Mouse (Mus musculus) lung, embryonic 14.5 days (tissue): ENCODE measurements around the gene Trabd2b. TPM values are rescaled to one million over a fixed set of nuclear protein-coding genes. Genes with fewer than 3 reads are reported as not detected.
A peak's percentile ranks its signal among the peaks of the same experiment; 100 is the strongest.

ENCODE experiments used
- ATAC-seq: fragments of 200-750 bp; cut with Nextera tagmentation; 2 replicates; pipeline ENCODE4 v1.8.0; 2017; ENCODE audit warnings: mild to moderate bottlenecking, moderate TSS enrichment, moderate library complexity; ENCODE audit not compliant: insufficient read depth
- DNase-seq: peaks from one replicate; pipeline ENCODE4 v3.0.0-alpha.2; 2015
- H3K27ac ChIP-seq: fragments of 300-500 bp; sonication (generic); 2 replicates; pipeline ENCODE4 v1.5.1; 2014; ENCODE audit warnings: low read depth, mild to moderate bottlenecking, moderate library complexity
- H3K27me3 ChIP-seq: fragments of 300-500 bp; sonication (generic); 2 replicates; pipeline ENCODE4 v1.6.1; 2014; ENCODE audit warnings: low read length, control low read depth; ENCODE audit not compliant: insufficient read depth
- H3K36me3 ChIP-seq: fragments of 300-500 bp; sonication (generic); 2 replicates; pipeline ENCODE4 v1.6.1; 2014; ENCODE audit warnings: control low read depth; ENCODE audit not compliant: insufficient read depth
- H3K4me1 ChIP-seq: fragments of 300-500 bp; sonication (generic); 2 replicates; pipeline ENCODE4 v1.6.1; 2014; ENCODE audit warnings: antibody characterized with exemption, control low read depth; ENCODE audit not compliant: insufficient read depth
- H3K4me2 ChIP-seq: fragments of 300-500 bp; sonication (generic); 2 replicates; pipeline ENCODE4 v1.6.1; 2014; ENCODE audit warnings: mild to moderate bottlenecking
- H3K4me3 ChIP-seq: fragments of 300-500 bp; sonication (generic); 2 replicates; pipeline ENCODE4 v1.5.1; 2014; ENCODE audit warnings: low read depth, low read length
- H3K9ac ChIP-seq: fragments of 300-500 bp; sonication (generic); 2 replicates; pipeline ENCODE4 v1.6.1; 2014
- H3K9me3 ChIP-seq: fragments of 300-500 bp; sonication (generic); 2 replicates; pipeline ENCODE4 v1.6.1; 2016; ENCODE audit warnings: low read depth, low read length, control low read depth
- CTCF ChIP-seq: IDR thresholded peaks from 2 replicates; pipeline ENCODE4 v1.5.1; 2016; ENCODE audit warnings: antibody characterized with exemption, low read depth
- WGBS: fragments of 180-500 bp; shearing (Covaris S2); extraction: QIAGEN DNeasy Blood & Tissue Kit; methylation state at CpG from one replicate; pipeline ENCODE4 v1.1.7; 2014; 5-methylcytosine and 5-hydroxymethylcytosine counted together
- polyA plus RNA-seq: library from polyadenylated mRNA; unstranded; fragments of >200 nt; fragmentation: Nextera tagmentation; extraction: Ambion mirVana; gene quantifications from 2 replicates; pipeline ENCODE4 v1.2.1, GENCODE M21; 2014

Gene Trabd2b
- polyA plus RNA-seq, 1 experiment from 2014 or later: 4.6 TPM

DNA sequence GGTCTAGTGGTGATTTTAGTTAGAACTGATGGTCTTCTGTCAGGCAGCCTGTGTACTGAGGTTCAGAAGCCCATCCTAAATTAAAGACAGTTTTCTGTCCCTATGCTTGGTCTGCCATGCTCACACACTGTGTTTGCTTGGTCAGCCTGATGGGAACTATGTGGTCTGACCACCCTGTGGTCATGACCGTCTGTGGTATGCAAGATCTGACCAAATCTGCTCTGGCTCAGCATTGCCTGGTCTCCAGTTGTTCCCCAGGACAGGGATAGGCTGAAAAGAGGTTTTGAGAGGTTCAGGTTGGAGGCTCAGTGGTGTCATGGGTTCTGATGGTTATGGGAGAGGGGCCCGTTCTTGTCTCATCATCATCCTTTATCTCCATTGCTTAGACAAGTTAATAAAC is 13.6 kb downstream of the Trabd2b start:
- H3K36me3 ChIP-seq: no peaks in the 10 kb centered on the region
- 57% methylated on average over 2 of the region's 2 CpGs for WGBS
- no peak for DNase-seq
- peaks cover 6% of the 10 kb centered on the region; the same call in 1 of the 2 replicates for H3K4me1 ChIP-seq
- no peak overlapping the region for H3K27ac ChIP-seq
- ATAC-seq: no peak
- H3K27me3 ChIP-seq: no peaks in the 10 kb centered on the region
- no peak for TF ChIP-seq CTCF
- H3K9me3 ChIP-seq: no peaks in the 10 kb centered on the region
- H3K4me2 ChIP-seq: no peak overlapping the region
- H3K4me3 ChIP-seq: no peak overlapping the region
- H3K9ac ChIP-seq: no peak overlapping the region

DNA sequence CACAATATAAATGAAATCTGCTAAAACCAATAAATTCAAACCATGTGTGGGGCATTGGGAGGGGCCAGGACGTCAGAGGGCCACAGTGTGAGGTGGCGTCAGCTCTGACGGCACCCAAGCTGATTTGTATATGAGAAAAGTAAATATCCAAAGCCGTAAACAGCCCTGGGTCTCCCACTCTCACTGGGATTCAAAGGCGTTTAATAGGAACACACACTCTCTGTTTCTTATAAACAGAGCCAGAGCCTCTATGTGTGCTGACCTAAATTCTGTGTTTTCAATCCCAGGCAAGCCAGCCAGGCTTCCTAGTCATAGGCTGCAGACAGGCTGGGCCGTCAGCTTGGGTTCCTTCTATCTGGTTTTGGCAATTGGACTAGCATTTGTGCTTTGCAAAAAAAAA is 16.6 kb downstream of the Trabd2b start:
- ATAC-seq: 0 out of 2 replicates have a peak, but pooled peaks have one; percentile 29
- TF ChIP-seq CTCF: no peak
- DNase-seq: peak; percentile 28
- Histone ChIP-seq H3K27ac (no peak overlapping the region), H3K4me3 (no peak overlapping the region), H3K9ac (no peak overlapping the region), H3K4me2 (no peak overlapping the region), H3K4me1 (no peaks in the 10 kb centered on the region), H3K9me3 (no peaks in the 10 kb centered on the region), H3K27me3 (no peaks in the 10 kb centered on the region), H3K36me3 (no peaks in the 10 kb centered on the region)
- WGBS: 32% methylated on average over 6 of the region's 6 CpGs

DNA sequence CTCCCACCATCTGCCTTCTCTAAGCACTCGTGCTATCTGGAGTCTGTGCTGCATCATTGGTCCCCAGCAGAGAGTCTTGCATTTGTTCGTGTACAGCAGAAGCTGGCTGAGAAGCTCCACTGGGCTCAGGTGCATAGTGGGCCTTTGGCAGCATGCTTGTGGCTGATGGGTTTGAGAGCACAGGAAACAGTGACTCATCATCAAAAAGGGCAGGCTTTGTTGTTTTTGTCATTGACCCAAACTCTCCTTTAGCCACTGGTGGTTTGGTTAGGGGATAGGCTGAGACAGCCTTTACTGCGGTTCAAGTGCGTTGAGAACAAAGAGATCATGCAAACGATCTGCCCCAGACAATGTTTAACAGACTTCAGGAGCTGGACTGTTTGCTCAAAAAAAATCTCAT is 19.3 kb downstream of the Trabd2b start:
- ATAC-seq (no peak), DNase-seq (no peak)
- no peaks in the 10 kb centered on the region for H3K36me3 ChIP-seq
- no peaks in the 10 kb centered on the region for H3K27me3 ChIP-seq
- no peak for TF ChIP-seq CTCF
- no peak overlapping the region for H3K9ac ChIP-seq
- no peak overlapping the region for H3K4me2 ChIP-seq
- H3K27ac ChIP-seq: no peak overlapping the region
- H3K4me3 ChIP-seq: no peak overlapping the region
- H3K9me3 ChIP-seq: no peaks in the 10 kb centered on the region
- no peaks in the 10 kb centered on the region for H3K4me1 ChIP-seq
- 39% methylated on average over 5 of the region's 5 CpGs for WGBS

DNA sequence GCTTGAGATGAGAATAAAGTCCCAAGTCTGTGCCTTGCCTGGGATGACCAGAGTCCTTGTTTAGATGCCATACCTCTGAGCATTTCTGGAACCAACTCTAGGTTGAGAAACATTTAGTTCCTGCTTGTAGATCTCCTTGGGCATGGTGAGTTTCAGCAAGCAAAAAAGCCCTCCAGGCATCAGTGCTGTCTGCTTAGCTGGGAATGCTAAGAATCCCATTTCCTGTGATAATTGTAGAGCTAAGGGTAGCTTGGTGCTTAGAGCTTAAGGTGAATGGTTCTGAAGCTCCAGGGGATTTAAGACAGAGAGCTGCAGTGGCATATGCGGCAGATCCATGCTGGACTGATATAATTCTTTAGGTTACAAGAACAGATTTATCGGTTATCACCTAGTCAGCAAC is 26.2 kb downstream of the Trabd2b start:
- ATAC-seq: no peak
- peaks cover 7% of the 10 kb centered on the region; the same call in 1 of the 2 replicates for H3K4me1 ChIP-seq
- H3K9ac ChIP-seq: no peak overlapping the region
- H3K27me3 ChIP-seq: no peaks in the 10 kb centered on the region
- DNase-seq: no peak
- WGBS: 95% methylated on average over 2 of the region's 2 CpGs
- no peak overlapping the region for H3K27ac ChIP-seq
- no peaks in the 10 kb centered on the region for H3K9me3 ChIP-seq
- no peaks in the 10 kb centered on the region for H3K36me3 ChIP-seq
- TF ChIP-seq CTCF: no peak
- no peak overlapping the region for H3K4me2 ChIP-seq
- no peak overlapping the region for H3K4me3 ChIP-seq

DNA sequence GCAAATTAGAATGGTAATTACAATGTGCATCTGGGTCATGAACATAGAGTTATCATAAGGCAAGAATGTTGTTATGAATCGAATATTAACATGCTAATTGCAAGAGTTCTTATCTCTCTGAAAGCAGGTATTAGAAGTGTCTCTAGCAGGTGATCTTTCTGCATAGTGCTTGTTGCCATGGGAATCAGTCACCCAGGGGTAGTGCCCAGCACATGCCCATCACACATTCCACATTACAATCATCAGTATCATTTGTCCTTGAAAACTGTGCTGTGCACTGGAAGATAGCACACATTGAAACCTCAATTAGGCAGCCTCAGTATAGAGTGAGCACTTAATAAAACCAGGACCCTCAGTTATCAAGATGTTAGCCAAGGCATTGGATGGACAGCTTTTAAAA is 26.9 kb downstream of the Trabd2b start:
- Histone ChIP-seq H3K9ac (no peak overlapping the region), H3K4me1 (peaks cover 7% of the 10 kb centered on the region; the same call in 1 of the 2 replicates), H3K9me3 (no peaks in the 10 kb centered on the region), H3K4me2 (no peak overlapping the region), H3K36me3 (no peaks in the 10 kb centered on the region), H3K4me3 (no peak overlapping the region), H3K27me3 (no peaks in the 10 kb centered on the region), H3K27ac (no peak overlapping the region)
- ATAC-seq: no peak
- 72% methylated on average over 1 of the region's 1 CpGs for WGBS
- no peak for DNase-seq
- TF ChIP-seq CTCF: no peak

DNA sequence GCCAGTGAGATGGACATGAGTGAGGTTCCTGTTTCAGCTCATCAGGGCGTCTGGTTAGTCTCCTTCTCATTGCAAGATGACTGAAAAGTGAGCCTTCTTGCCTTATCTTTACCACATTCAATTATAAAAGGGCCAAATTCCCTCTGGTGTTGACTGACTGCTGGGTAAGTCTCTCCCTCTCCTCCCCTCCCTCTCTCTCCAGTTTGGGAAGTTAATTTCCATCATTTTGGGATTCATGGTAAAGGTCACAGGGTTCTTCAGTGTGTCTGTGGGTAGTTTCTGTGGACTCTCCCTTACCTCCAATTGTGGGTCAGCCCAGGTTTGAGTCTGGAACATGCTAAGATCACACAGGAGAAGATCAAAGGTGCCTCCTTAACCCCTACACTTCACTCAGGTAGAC is 28.2 kb downstream of the Trabd2b start:
- no peak overlapping the region for H3K9ac ChIP-seq
- H3K27ac ChIP-seq: peak overlapping the region; percentile 26; the same call in 1 of the 2 replicates
- ATAC-seq (peak; percentile 35; the same call in 1 of the 2 replicates), DNase-seq (no peak)
- H3K36me3 ChIP-seq: no peaks in the 10 kb centered on the region
- no peak for TF ChIP-seq CTCF
- H3K4me1 ChIP-seq: peaks cover 7% of the 10 kb centered on the region; the same call in 1 of the 2 replicates
- H3K4me3 ChIP-seq: no peak overlapping the region
- WGBS: 53% methylated on average over 1 of the region's 1 CpGs
- no peaks in the 10 kb centered on the region for H3K9me3 ChIP-seq
- no peaks in the 10 kb centered on the region for H3K27me3 ChIP-seq
- 0 out of 2 replicates have a peak overlapping the region, but pooled peaks have one; percentile 0 for H3K4me2 ChIP-seq

DNA sequence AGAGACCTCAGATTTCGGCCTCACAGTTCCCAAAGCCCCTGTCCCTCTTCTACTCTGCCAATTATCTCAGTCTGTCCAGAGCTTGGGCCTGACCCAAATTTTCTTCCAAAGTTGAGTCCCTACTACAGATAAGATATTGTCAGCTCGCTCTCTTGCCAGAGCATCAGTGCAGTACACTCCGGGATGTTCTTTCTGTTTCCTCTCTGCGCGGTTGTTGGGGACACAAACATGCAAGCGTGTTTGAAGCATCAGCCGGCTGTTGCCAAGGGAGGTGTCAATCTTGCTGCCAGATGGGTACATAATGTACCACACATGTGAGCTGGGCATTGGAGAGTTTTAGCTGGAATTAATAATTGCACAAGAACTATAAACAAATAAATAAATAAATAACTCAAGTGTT is 28.9 kb downstream of the Trabd2b start:
- peak; percentile 77 for DNase-seq
- Histone ChIP-seq H3K4me1 (peaks cover 7% of the 10 kb centered on the region; the same call in 1 of the 2 replicates), H3K4me2 (no peak overlapping the region), H3K9me3 (no peaks in the 10 kb centered on the region), H3K36me3 (no peaks in the 10 kb centered on the region), H3K27ac (no peak overlapping the region), H3K27me3 (no peaks in the 10 kb centered on the region), H3K9ac (no peak overlapping the region), H3K4me3 (no peak overlapping the region)
- WGBS: 56% methylated on average over 7 of the region's 7 CpGs
- no peak for TF ChIP-seq CTCF
- peak; percentile 87 for ATAC-seq

DNA sequence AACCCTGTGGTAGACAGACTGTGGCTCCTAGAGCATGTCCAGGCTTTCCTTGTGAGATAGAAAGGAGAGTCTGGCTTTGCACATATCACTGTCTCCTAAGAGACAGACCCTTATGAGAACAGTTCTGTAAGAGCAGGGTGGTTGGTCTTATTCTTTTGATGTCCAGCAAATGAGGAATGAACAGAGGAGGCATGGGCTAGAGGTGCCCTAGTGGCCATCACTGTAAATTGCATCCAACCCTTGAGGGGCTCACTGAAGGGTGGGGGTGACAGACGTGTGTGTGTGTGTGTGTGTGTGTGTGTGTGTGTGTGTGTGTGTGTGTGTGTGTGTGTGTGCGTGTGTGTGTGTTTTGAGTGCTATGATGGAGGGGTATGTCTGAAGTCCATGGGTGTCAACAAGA is 32.2 kb downstream of the Trabd2b start:
- Histone ChIP-seq H3K36me3 (no peaks in the 10 kb centered on the region), H3K4me2 (no peak overlapping the region), H3K4me1 (peaks cover 10% of the 10 kb centered on the region; the same call in 1 of the 2 replicates), H3K27me3 (no peaks in the 10 kb centered on the region), H3K9ac (no peak overlapping the region), H3K27ac (no peak overlapping the region), H3K4me3 (no peak overlapping the region), H3K9me3 (no peaks in the 10 kb centered on the region)
- ATAC-seq: no peak
- 56% methylated on average over 2 of the region's 2 CpGs for WGBS
- peak; percentile 29 for DNase-seq
- peak; percentile 56 for TF ChIP-seq CTCF
